Mouse (Mus musculus) lung, postnatal 36 days (tissue): ENCODE data around the gene Ehhadh.
A peak's percentile ranks its signal among the peaks of the same experiment; 100 is the strongest.
"Not testable (repeated sequence)": the region's sequence is repeated elsewhere in the genome, so short reads cannot be mapped to it uniquely, and the experiment has no call there.

ENCODE experiments used
- DNase-seq: peaks from one replicate; pipeline ENCODE4 v3.0.0; 2022; ENCODE audit warnings: mixed read lengths

The Ehhadh gene

DNA sequence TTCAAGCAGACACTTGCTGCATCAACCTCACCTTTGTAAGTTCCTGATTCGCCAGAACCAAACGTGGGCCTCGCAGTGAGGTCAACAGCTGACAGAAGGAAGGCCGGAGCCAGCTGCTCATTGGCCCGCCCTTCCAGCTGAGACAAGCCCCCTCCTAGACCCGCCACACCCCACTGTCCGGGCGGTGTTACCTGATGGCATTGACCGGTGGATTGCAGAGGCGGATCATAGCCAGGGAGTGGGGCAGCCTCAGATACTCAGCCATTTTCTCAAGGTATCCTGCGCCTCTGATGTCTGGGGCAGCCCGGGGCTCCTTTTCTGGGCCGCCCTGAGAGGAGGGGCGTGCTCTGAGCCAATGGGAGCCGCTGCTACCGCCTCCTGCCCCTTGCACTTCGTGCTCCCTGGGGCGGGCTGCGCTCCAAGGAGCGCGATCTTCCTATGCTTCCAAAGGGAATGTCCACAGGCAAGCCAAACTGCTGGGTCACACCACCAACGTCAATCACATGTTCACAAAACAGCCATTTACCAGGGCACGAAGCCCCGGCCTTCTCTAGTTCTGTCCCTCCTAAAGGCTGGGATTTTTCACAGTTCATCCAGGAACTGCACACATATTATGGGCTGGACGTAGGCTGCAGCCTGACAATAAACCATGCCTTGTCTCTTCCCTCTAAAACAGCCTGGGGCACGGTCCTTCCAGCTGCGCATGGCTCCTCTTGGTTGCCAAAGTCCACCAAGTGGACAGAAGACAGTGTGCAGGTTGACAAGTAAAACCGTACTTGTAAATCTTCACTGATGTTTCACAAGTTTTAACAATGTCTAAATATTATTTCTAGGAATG is at the start of gene Ehhadh:
Ehhadh (minus strand) TSS at position 292 of the 838 bp plus-strand sequence.
- DNase-seq = peak; percentile 81

GRCm38 (mm10) chr16:21836311-21837072 is 48.9 kb upstream of the Ehhadh start:
- no peak for DNase-seq

DNA sequence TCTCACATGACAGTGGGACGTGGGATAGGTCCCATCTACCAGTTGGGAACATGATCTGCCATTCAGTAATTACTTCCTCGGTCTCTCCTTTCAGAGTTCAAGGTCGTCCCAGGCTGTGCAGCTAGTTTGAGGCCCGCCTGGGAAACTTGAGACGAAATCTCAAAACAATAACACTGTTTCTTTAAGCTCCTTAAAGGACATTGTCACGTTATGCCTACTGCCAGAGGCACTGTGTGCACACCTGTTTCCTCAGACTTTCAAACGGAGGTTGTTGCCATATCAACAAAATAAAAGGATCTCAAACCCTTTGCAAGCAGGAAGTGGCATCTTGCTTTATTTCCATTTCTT is 48.0 kb upstream of the Ehhadh start:
- no peak for DNase-seq

GRCm38 (mm10) chr16:21834866-21835583 is 47.4 kb upstream of the Ehhadh start:
- no peak for DNase-seq

DNA sequence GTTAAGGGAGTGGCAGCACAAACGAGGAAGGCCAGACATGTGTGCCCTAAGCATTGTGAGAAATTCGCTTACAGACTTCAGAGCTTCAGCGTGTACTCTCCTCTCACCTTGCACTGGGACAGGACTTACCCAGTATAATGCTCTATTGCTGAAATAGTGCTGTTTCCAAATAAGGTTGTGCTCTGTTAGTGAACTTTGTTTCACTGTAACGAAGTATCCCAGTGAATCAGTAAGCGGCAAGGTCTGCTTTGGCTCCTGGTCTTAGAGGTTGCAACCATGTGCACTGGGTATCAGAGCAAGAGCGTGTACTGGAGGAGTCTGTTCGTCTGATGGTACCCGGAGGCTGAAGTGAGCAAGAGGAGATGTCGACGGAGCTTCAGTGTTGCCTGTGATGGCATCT is 46.4 kb upstream of the Ehhadh start:
- DNase-seq = no peak

GRCm38 (mm10) chr16:21833469-21833868 is 45.9 kb upstream of the Ehhadh start:
- DNase-seq = no peak

DNA sequence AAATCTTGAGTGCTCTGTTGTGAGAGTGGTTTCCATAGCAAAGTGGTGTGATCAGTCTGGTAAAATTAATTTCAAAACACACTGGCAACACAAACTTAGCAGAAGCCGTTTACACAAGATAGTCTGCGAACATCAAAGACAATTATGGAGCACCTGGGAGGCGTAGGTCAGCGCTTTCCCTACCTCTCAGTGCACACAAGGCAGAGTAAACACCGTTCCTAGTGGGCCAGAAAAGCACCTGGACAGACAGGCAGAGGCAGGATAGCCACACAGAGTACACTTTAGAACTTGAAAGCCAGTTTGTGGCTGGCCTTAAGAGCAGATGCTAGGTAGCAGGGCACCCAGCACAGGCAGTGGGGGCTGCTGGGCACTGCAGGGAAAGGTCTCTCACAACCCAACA is 44.2 kb upstream of the Ehhadh start:
- DNase-seq = peak; percentile 37

- DNase-seq = no peak
Observed at GRCm38 (mm10) chr16:21830784-21831183, 43.2 kb upstream of the Ehhadh start.

- DNase-seq = no peak
Observed at GRCm38 (mm10) chr16:21829711-21830110, 42.1 kb upstream of the Ehhadh start.

- DNase-seq = peak; percentile 28
Observed at GRCm38 (mm10) chr16:21827581-21827980, 40.0 kb upstream of the Ehhadh start.

DNA sequence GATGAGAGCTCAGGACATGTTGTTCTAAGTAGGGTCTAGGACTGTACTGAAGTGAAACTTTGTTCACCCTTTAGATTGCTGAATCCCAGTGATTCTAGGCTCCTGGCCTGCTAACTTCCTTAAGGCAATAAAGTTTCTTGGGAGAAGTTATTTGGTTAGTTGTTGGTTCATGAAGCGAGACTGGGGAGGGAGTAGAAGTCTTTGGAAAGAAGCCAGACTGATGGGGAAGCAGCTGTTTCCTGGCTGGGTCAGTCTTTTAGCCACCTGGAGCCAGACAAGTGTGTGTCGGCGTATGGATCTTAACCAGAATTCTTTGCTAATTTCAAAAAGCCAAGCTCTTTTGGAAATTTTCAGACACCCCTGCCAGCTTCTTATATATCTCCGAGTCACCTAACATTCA is 39.5 kb upstream of the Ehhadh start:
- DNase-seq = no peak

DNA sequence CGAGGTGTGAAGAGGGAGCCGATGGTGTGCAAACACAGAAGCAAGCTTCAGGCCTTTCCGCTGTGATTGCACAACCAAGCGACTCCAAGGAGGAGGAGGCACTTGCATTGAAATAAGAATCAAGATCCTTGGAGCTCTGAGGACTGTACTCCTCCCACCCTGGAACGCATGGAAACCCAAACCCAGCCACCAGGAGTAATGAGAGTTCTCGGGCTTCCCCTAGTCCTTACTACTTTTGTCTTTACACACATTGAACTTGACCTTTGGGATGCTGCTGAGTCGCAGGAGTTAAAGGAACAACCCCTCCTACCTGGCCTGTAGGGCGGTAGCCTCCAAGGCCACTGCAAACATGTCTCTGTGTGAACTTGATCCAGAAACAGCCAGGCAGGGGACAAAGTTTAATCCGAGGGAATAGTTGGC is 38.0 kb upstream of the Ehhadh start:
- peak; percentile 48 for DNase-seq

GRCm38 (mm10) chr16:21818629-21819028 is 31.0 kb upstream of the Ehhadh start:
- DNase-seq = peak; percentile 56

DNA sequence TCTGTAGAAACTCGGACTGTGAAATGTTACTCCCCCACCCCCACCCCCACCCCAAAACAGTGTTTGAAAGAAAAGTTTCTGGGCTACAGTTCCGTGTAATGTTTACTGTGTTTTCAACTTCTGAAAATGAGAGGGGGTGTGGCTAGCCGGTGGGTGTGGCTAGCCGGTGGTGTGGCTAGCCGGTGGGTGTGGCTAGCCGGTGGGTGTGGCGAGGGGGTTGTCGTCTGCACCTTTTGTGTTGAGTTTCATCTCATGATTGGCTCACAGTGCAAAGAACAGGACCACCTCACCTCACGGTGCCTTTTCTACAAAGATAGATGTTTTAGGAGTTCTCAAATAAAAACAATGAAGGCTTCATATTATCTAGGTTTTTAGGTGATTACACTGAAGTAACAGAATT is 30.5 kb upstream of the Ehhadh start:
- peak; percentile 73 for DNase-seq

DNA sequence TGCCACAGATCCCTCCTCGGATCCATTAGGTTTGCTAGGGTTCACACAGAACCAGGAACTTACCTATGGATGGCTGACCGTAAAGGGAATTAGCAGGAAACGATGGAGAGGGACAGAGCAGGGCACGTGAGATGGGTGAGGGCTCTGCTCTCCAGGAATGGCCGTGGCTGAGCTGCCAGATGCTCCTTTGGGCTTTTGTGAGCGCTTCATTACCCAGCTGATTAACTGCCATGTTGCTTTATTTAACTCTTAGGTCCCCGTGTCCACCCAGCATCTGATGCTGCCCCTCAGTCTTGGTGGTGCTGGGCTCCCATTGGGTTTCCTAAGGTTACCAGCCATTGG is 28.0 kb upstream of the Ehhadh start:
- no peak for DNase-seq

DNA sequence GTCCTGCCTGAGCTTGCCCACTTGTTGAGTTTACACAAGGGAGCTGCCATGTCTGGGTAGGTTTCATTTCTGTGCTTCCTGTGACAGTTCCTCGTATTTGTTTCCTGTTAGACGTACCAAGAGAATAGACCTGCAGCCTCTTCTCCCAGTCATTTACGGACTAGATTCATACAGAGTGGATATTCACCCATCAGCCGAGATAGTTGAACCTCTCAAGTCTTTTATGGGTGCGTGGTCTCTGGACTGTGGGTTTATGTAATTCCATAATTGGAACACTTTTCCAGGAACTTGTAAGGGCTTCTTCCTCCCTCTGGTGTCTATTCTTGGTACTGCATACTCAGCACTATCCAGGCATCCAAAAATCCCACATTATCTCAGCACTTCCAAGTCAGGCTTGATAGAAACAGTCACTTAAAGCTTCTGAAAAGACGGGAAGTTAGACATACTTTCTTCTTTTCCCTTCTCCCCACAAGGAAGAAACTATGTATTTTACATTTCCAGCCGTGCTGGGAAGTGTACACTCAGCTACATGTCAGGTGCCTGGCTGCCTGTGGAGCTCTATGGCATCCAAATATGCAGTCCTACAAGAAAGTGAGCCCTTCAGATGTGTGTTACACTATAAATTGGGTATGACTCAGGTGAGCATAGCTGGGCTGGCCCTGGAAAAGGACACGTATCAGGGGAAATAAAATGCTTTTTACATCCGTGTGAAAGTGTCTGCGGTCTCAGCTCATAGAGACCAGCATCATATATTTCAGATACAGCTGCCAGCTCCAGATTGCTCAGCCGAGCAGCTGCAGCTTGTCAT is 27.5 kb upstream of the Ehhadh start:
- DNase-seq = peak; percentile 83

DNA sequence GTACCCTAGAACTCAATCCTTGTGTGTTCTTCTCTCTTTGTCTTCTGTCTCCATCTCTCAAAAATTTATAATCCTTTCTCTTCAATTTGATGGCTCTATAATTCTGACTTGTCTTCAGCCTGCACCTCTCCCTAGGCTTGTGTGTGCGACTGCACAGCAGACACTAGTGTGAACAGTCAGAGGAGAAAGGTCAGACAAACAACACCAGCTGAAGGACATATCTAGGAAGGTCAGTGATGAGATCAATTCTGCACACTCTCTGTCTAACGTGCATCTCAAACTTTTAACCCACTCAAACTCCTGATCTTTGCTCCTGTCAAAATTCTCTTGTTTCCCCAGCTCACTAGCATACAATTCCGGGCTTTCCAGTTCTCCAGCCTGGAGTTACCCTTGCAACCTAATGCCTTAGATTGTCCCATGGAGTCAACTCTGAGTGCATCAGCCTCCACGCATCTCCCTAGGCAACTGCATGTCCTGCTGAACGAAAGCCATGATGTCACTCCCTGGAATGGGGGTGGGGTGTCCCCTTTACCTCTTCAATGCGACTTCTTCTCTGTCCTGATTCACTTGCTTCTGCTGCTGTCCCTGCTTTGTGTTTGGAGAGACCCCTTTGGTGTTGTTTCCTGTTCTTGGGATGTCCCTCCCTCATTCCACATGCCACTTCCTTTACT is 25.7 kb upstream of the Ehhadh start:
- no peak for DNase-seq

DNA sequence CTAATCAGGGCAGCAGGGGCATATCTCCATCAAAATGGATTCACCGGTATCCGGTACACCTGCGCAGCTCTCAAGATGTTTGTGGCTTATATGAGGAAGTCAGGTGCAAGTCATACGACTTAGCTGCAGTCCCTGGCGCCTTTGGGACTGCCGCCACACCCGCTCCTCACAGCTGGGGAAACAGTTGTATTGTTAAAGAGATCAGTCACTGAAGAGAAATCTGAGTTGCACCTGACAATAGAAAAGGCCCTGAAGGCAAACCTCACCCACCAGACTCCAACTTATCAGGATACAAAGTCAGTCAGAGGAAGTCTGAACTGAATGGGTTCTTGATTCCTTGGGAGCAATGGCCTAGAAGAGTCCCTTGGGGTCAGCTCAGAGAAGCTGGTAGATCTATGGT is 20.2 kb upstream of the Ehhadh start:
- DNase-seq = not testable (repeated sequence)

DNA sequence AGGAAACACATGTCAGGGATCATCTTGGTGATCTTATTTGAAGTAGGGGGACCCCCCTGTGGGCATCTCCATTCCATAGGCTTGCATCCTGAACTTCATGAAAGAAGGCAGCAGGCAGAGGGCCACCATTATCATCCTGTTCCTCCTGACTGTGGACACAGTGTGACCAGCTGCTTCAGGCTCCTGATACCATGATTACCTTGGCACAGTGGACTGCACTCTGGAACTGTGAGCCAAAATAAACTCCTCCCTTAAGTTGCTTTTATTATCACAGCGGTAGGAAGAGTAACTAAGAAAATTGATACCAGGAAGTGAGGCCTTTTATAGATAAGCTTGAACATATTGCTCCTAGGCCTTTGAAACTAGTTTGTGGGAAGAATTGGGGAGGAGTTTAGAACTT is 19.3 kb upstream of the Ehhadh start:
- no peak for DNase-seq

- no peak for DNase-seq
Observed at GRCm38 (mm10) chr16:21804258-21804657, 16.7 kb upstream of the Ehhadh start.

DNA sequence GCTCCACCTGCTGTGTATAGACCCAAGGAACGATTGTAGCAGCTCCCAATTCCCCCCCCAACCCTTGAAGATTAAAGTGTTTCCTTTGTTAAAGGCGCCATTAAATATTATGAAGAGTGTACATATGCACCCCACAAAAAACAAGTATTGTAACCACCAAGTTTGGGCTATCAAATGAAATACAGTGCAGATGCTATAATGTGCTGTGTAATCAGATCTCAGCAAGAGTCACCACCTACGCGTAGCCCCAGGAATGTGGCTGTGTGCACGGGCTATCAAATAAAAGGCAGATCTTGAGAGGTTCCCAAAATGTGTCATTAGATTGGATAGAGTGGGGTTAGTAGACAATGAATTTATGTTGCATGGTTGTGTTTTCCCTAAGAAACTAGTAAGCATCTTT is 7.5 kb upstream of the Ehhadh start:
- no peak for DNase-seq

- DNase-seq = no peak
Observed at GRCm38 (mm10) chr16:21794697-21795045, 7.1 kb upstream of the Ehhadh start.
